Mouse (Mus musculus) intestine, postnatal 0 days (tissue): Measurements from ENCODE around the gene Myf6. TPM values are rescaled to one million over a fixed set of nuclear protein-coding genes. Genes with fewer than 3 reads are reported as not detected.

Experiments used
- ATAC-seq: fragments of 200-750 bp; cut with Nextera tagmentation; 2 replicates; pipeline ENCODE4 v1.8.0; 2017; ENCODE audit warnings: mild to moderate bottlenecking, moderate TSS enrichment, moderate library complexity
- H3K27ac ChIP-seq: fragments of 300-500 bp; sonication (generic); 2 replicates; pipeline ENCODE4 v1.5.1; 2014; ENCODE audit warnings: mild to moderate bottlenecking, low read depth, low read length, moderate library complexity
- H3K27me3 ChIP-seq: fragments of 300-500 bp; sonication (generic); replicated peaks from 2 replicates; pipeline ENCODE4 v1.6.1; 2014; ENCODE audit warnings: low read length, mixed read lengths; ENCODE audit not compliant: control insufficient read depth, insufficient read depth
- H3K36me3 ChIP-seq: fragments of 300-500 bp; sonication (generic); 2 replicates; pipeline ENCODE4 v1.6.1; 2014; ENCODE audit warnings: mild to moderate bottlenecking, moderate library complexity; ENCODE audit not compliant: control insufficient read depth, insufficient read depth
- H3K4me1 ChIP-seq: fragments of 300-500 bp; sonication (generic); replicated peaks from 2 replicates; pipeline ENCODE4 v1.6.1; 2014; ENCODE audit warnings: antibody characterized with exemption, low read length, mixed read lengths; ENCODE audit not compliant: control insufficient read depth, insufficient read depth
- H3K4me2 ChIP-seq: fragments of 300-500 bp; sonication (generic); replicated peaks from 2 replicates; pipeline ENCODE4 v1.6.1; 2014; ENCODE audit warnings: low read depth, mild to moderate bottlenecking, moderate library complexity
- H3K4me3 ChIP-seq: fragments of 300-500 bp; sonication (generic); 2 replicates; pipeline ENCODE4 v1.5.1; 2014; ENCODE audit warnings: low read depth, low read length
- H3K9ac ChIP-seq: fragments of 300-500 bp; sonication (generic); 2 replicates; pipeline ENCODE4 v1.6.1; 2014; ENCODE audit warnings: mild to moderate bottlenecking, low read depth, low read length
- H3K9me3 ChIP-seq: fragments of 300-500 bp; sonication (generic); 2 replicates; pipeline ENCODE4 v1.6.1; 2016; ENCODE audit warnings: mixed run types; ENCODE audit not compliant: control insufficient read depth
- CTCF ChIP-seq: sonication (generic); IDR thresholded peaks from 2 replicates; pipeline ENCODE4 v1.5.1; 2016; ENCODE audit warnings: low read depth, mild to moderate bottlenecking, control low read depth, antibody characterized with exemption, moderate library complexity
- WGBS: fragments of 180-500 bp; shearing (Covaris S2); extraction: QIAGEN DNeasy Blood & Tissue Kit; methylation state at CpG from one replicate; pipeline ENCODE4 v1.1.7; 2014; 5-methylcytosine and 5-hydroxymethylcytosine counted together
- microRNA-seq: library from miRNA; unstranded; fragments of <30 nt; microRNA quantifications from one replicate; pipeline ENCODE4, GENCODE M21; 2016
- polyA plus RNA-seq: library from polyadenylated mRNA; unstranded; fragments of >200 nt; fragmentation: Nextera tagmentation; extraction: Ambion mirVana; gene quantifications from 2 replicates; pipeline ENCODE4 v1.2.1, GENCODE M21; 2015

Myf6 gene
- polyA plus RNA-seq, 1 experiment from 2014 or later, result not detected

GRCm38 (mm10) chr10:107449496-107450330 lies 44.8 kb downstream of the Myf6 start:
- Histone ChIP-seq H3K27ac (no peak overlapping the region), H3K4me1 (no peaks in the 10 kb centered on the region), H3K4me2 (no peak overlapping the region), H3K9ac (no peak overlapping the region), H3K27me3 (no peaks in the 10 kb centered on the region), H3K4me3 (no peak overlapping the region), H3K36me3 (no peaks in the 10 kb centered on the region), H3K9me3 (no peaks in the 10 kb centered on the region)
- no peak for TF ChIP-seq CTCF
- no peak for ATAC-seq
- 75% methylated on average over 5 of the region's 5 CpGs for WGBS

Small RNA genes lying within 50 kb of the gene (microRNA-seq; reads per million reads assigned to microRNA genes)
- not detected for gene Gm44403

Other genes starting within 250 kb of the Myf6 start
- gene Lin7a, start 223.1 kb downstream of the Myf6 start, polyA plus RNA-seq, result 0.90 and 0.92 TPM in 2 replicates
- not detected in 2 replicates for gene Myf5, start 8.6 kb downstream of the Myf6 start, polyA plus RNA-seq
- gene Ptprq, start 225.3 kb upstream of the Myf6 start, polyA plus RNA-seq, result not detected in 2 replicates